Mouse (Mus musculus): ENCODE results near the gene Pkdcc.
A peak's percentile ranks its signal among the peaks of the same experiment; 100 is the strongest.

The Pkdcc gene

DNA sequence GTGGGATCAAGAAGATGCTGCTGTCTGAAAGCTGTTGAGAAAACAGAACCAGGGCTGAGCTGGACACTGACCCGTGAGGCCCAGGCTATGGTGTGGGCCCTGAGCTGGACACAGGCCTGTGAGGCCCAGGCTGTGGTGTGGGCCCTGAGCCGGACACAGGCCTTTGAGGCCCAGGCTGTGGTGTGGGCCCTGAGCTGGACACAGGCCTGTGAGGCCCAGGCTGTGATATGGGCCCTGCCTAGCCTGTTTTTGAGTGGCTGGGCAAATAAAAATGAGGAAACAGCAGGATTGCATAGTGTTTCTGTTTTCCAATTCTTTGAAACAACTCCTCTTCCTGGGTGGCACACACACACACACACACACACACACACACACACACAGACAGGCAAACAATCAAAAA lies 2.7 kb upstream of the Pkdcc start:
- DNase-seq (ENCODE audit: low spot score), result no peak

GRCm38 (mm10) chr17:83213228-83213915 lies 1.7 kb upstream of the Pkdcc start:
- DNase-seq (ENCODE audit: low spot score), result peak; percentile 43

- peak; percentile 93 for DNase-seq (ENCODE audit: low spot score)
Observed at GRCm38 (mm10) chr17:83214161-83214592, 915 bp upstream of the Pkdcc start.

GRCm38 (mm10) chr17:83215529-83216244 lies 595 bp downstream of the Pkdcc start:
- DNase-seq (ENCODE audit: low spot score), result peak; percentile 63

DNA sequence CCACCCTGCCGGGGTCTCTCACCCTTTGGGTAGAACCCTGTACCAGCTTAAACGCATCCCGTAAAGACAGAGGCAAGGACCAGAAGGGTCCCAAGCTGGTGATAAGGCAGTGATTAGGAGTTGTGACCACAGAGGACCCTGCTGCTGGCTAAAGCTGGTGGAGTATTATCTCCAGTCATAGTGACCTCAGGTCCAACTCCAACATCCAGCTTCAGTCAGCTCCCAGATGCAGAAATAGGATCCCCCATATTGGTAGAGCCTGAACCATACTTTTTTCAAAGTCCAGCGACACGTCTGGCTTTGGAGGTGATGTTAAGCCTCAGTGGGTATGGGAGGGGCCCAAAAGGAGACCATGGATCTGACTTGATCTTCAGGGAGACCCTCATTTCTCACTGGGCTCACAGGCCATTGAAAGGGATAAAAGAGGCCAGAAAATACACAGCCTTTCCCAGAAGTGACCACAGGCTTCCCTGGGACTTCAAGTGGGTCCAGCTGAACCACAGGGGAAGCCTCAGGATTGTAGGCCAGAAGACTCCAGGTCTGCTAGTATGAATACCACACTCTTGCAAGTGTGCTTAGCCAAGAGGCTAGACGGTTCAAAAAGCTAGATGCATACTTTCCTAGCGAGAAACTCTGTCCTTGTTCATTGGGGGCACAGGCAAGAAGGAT lies 1.3 kb downstream of the Pkdcc start:
- DNase-seq (ENCODE audit: low spot score), result no peak

- no peak for DNase-seq (ENCODE audit: low spot score)
Observed at GRCm38 (mm10) chr17:83218189-83218588, 3.1 kb downstream of the Pkdcc start.

GRCm38 (mm10) chr17:83218722-83219121 lies 3.6 kb downstream of the Pkdcc start:
- no peak for DNase-seq (ENCODE audit: low spot score)

DNA sequence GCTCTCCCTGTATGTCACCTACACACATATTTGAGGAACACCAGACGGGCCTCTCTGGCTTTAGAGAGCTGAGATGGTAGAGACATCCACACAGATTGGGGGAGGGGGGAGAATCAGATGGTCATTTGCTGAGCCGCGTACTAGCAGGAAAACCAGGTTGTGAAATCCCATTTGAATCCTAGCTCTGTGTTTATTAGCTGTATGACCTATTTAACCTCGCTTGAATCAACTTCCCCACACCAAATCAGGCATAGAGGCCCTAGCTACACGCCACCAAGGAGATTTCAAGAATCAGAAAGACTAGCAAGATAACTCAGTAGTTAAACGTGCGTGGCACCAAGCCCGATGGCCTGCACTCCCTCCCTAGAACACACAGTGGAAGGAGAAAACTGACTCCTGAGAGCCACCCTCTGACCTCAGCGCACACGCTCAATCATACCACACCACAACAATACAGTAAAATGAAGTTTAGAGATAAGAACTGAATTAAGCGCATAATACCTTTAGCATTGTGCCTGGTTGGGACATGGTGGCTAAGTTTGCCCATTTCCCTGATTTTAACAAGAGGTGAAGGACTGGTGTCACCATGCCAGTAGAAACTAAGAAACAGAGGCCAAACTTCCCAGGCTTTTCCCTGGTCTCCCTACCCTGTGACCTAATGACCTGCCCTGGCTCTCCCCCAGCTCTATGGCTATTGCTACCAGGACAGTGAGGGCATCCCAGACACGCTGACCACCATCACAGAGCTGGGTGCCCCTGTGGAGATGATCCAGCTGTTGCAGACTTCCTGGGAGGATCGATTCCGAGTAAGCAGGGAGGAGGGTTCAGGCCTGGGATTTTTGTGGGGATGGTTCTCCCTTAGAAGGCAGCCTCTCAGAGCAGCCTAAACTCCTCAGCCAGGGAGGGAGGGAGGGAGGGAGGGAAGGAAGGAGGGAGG lies 4.5 kb downstream of the Pkdcc start:
- DNase-seq (ENCODE audit: low spot score), result no peak

DNA sequence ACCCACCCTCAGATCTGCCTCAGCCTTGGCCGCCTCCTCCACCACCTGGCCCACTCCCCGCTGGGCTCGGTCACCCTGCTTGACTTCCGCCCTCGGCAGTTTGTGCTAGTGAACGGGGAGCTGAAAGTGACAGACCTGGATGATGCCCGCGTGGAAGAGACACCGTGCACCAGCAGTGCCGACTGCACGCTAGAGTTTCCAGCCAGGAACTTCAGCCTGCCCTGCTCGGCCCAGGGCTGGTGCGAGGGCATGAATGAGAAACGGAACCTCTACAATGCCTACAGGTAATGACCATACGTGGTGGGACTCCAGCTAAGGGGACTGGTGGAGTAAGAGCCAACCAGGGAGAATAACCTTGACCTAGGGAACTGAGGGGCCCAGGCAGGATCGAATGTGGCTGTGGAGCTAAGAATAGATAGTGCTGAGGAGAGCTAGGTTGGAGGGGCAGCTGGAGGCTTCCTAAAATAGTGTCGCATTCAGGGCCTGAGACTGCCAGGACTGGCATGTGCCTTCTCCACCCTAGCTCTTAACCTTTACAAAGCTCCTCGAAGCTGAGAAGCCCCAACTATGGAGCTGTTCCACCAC lies 6.0 kb downstream of the Pkdcc start:
- no peak for DNase-seq (ENCODE audit: low spot score)

DNA sequence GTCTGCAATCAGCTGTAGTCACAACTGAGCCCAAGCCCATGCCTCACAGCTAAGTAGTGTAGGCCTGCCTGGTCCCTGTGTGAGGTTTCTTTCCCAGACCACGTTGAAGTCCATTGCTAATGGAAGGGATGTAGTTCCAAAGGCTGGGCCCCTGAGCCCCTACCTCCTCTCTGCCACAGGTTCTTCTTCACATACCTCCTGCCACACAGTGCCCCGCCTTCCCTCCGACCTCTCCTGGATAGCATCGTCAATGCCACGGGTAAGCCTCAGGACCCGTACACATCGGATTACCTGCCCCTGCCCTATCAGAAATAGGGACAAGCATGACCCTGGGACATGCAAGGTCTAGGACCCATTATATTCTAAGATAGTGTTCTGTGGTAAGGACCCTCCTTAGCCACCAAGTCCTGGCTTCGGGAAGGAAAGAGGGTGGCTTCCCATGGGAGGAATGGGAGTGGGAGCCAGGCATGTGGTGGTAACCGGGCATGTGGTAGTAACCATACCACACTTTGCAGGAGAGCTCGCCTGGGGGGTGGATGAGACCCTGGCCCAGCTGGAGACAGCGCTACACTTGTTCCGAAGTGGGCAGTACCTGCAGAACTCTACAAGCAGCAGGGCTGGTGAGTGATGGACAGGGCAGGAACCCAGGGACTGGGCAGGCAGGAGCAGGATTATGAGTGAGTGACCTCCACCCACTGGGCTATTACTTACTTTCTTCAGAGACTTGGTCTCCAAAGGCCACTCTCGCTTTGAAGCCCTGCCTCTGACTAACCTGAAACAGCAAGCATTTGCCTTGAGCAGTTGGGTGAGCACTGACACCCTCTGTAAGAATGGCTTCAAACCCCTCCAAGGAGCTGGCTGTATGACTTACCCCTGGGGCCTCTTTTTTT lies 6.8 kb downstream of the Pkdcc start:
- DNase-seq (ENCODE audit: low spot score), result no peak

- DNase-seq (ENCODE audit: low spot score), result no peak
Observed at GRCm38 (mm10) chr17:83222705-83223104, 7.6 kb downstream of the Pkdcc start.

DNA sequence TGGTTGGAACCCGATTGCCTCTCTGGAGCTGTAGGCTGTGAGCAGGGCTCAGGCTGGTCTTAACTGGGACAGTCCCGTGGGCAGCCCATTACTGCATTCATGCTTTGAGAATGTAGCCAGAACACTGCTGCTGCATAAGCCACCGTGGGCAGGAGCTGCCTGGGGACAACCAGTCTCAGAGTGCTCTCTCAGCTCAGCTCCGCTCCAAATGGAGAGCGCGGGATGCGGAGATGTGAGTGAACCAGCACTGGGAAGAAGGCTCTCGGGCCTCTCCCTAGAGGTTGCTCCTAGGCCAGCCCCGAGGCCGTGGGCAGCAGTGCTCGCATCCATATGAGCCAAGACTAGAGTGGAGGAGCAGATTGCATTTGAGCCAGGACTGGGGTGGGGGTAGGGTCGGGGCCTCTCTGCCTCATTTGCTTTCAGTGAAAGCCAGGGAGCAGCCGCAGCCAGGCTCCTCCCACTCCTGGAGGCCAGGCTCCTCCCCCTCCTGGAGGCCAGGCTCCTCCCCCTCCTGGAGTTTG lies 9.4 kb downstream of the Pkdcc start:
- no peak for DNase-seq (ENCODE audit: low spot score)

- DNase-seq (ENCODE audit: low spot score), result no peak
Observed at GRCm38 (mm10) chr17:83226395-83226986, 11.4 kb downstream of the Pkdcc start.

GRCm38 (mm10) chr17:83231357-83231756 lies 16.3 kb downstream of the Pkdcc start:
- no peak for DNase-seq (ENCODE audit: low spot score)

DNA sequence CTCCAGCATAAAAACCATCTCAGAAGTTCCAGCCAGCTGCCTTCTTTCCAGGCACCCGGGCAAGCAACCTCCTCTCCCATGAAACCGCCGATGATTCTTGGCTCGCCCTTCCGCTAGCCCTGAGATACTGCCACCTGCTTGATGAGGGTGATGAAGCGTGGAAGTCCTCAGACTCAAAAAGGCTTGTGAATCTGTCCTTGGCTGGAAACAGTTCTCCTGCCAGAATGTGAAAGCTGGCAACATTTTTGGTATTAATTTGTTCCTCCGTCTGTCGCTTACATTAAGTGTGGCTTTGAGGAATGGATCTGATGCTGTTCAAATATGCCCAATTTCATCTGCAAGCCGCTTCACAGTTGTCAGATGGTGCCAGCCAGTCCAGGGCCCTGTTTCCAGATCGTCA lies 20.1 kb downstream of the Pkdcc start:
- DNase-seq (ENCODE audit: low spot score), result no peak

- DNase-seq (ENCODE audit: low spot score), result no peak
Observed at GRCm38 (mm10) chr17:83236202-83236601, 21.1 kb downstream of the Pkdcc start.

DNA sequence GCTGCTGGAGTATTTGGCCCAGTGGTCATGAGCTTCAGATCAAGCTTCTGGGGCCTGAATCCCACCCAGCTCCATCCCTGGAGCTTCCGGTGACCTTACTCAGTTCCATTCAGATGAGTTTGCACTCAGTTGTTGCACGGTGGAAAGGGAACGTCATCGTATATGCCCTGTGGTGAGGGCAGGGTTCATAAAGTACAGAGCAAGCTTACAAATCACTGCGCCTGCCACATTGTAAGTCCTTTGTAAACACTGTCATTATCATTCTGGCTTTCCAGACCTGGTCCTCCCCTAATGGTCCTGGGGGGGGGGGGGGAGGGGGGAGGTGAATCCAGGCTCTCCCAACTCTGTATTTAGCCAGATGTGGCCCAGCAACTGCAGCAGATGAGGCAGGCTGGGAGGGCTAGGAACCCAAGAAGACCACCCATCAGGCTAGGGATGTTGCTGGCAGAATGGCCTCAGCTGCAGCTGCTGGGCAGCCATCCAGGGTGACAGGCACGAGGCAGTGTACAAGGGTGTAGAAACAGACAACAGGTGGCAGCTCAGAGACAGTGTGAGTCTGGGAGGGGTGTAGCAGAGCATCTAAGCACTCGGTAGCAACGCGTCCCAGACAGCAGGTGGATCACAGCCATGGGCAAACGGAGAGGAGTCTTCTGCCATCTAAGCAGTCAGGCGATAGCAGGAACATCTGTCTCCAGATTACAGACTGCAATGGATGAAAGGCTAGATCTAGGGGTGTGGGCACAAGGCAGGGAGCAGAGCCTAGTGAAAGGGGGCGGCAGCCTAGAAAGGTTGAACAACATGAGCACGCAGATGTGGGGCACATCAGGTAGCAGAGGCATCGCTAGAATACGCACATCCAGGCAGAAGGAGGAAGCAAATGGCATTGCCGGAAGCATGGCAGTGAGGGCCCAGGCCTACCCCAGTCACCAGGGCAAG lies 23.3 kb downstream of the Pkdcc start:
- DNase-seq (ENCODE audit: low spot score), result no peak

DNA sequence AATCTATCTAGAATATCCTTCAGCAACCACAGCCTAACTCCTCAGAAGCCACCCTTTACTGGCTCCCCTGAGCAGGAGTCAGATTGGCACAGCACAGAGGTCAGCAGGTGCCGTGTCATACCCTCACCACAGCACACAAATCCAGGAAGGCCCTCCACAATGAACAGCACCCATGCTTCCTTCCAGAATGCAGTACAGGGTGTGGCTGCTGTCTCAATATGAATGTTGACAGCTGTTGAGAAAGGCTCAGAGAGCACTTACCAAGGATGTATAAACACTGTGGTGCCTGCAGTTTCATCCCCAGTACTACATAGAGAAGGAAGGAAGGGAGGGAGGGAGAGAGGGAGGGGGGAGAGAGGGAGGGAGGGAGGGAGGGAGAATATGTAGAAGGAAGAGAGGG lies 29.4 kb downstream of the Pkdcc start:
- DNase-seq (ENCODE audit: low spot score), result no peak

- no peak for DNase-seq (ENCODE audit: low spot score)
Observed at GRCm38 (mm10) chr17:83245460-83245859, 30.4 kb downstream of the Pkdcc start.

Measured in retina, embryonic 14.5 days (tissue).